Mouse (Mus musculus) gastrocnemius, adult 8-10 months (tissue): ENCODE data around the gene D630039A03Rik. TPM values are rescaled to one million over a fixed set of nuclear protein-coding genes. Genes with fewer than 3 reads are reported as not detected.
A peak's percentile ranks its signal among the peaks of the same experiment; 100 is the strongest.
"Not testable (repeated sequence)": the region's sequence is repeated elsewhere in the genome, so short reads cannot be mapped to it uniquely, and the experiment has no call there.

Experiments used
- DNase-seq, 2 experiments: peaks; one replicate each; pipeline ENCODE4 v3.0.0; 2022; ENCODE audit warnings: low spot score in 2 of 2
- total RNA-seq, 4 experiments: library from RNA; stranded (reverse); gene quantifications; 2 replicates each; pipeline ENCODE4 v1.2.4; 2022

D630039A03Rik gene
- total RNA-seq, 4 experiments from 2014 or later = 0.16 TPM; not detected in 3

- not testable (repeated sequence) for DNase-seq
These were observed 27.1 kb downstream of the D630039A03Rik start for GRCm38 (mm10) chr4:57888978-57889377.

GRCm38 (mm10) chr4:57888246-57888645 lies 27.9 kb downstream of the D630039A03Rik start:
- no peak for DNase-seq

- DNase-seq = no peak
These were observed 29.2 kb downstream of the D630039A03Rik start for GRCm38 (mm10) chr4:57886888-57887230.

- DNase-seq = no peak
These were observed 29.8 kb downstream of the D630039A03Rik start for GRCm38 (mm10) chr4:57886066-57886887.

GRCm38 (mm10) chr4:57885186-57885585 lies 30.9 kb downstream of the D630039A03Rik start:
- no peak for DNase-seq

- DNase-seq = no peak
These were observed 31.6 kb downstream of the D630039A03Rik start for GRCm38 (mm10) chr4:57884511-57884910.

GRCm38 (mm10) chr4:57883520-57884421 lies 32.3 kb downstream of the D630039A03Rik start:
- no peak for DNase-seq

GRCm38 (mm10) chr4:57879804-57880357 lies 36.2 kb downstream of the D630039A03Rik start:
- DNase-seq = peak; percentile 47 to 60

GRCm38 (mm10) chr4:57879137-57879536 lies 37.0 kb downstream of the D630039A03Rik start:
- no peak for DNase-seq

- no peak for DNase-seq
These were observed 48.6 kb downstream of the D630039A03Rik start for GRCm38 (mm10) chr4:57867454-57867853.

GRCm38 (mm10) chr4:57866990-57867389 lies 49.1 kb downstream of the D630039A03Rik start:
- no peak for DNase-seq

- no peak for DNase-seq
These were observed 50.0 kb downstream of the D630039A03Rik start for GRCm38 (mm10) chr4:57866088-57866487.

- DNase-seq = no peak
These were observed 53.7 kb downstream of the D630039A03Rik start for GRCm38 (mm10) chr4:57862269-57862986.

GRCm38 (mm10) chr4:57861856-57862255 lies 54.2 kb downstream of the D630039A03Rik start:
- DNase-seq = no peak

- no peak for DNase-seq
These were observed 54.9 kb downstream of the D630039A03Rik start for GRCm38 (mm10) chr4:57861166-57861565.

GRCm38 (mm10) chr4:57860204-57860611 lies 55.9 kb downstream of the D630039A03Rik start:
- DNase-seq = peak; percentile 49 to 64

Other genes with a start within 250 kb of the D630039A03Rik start
- 10 to 100 TPM; 16.7 to 33.5 (median 23.6) TPM for gene Akap2, start 198.6 kb downstream of the D630039A03Rik start, total RNA-seq
- 10 to 100 TPM; 59.0 to 75.2 (median 65.4) TPM for gene Txn1, start 40.1 kb upstream of the D630039A03Rik start, total RNA-seq
- not detected for gene Txndc8, start 92.8 kb upstream of the D630039A03Rik start, total RNA-seq